In genomic region chr11:98543414-98543813, GRCm38 (mm10) we compare ENCODE assay signal across 30 mouse cellular contexts. TPM values are rescaled to one million over a fixed set of nuclear protein-coding genes. Genes with fewer than 3 reads are reported as not detected.
DNase-seq lines count a peak whose midpoint lies in the region; TF ChIP-seq lines count a peak whose summit lies in the region.
"Had no signal": no experiment of that assay in that cellular context is flagged by ENCODE, and none has a peak within 500 bp of the region (broad histone marks: within the 10 kb centered on the region; RNA-seq: fewer than 3 reads in every experiment).

No protein-coding gene starts in this region.

- TF ChIP-seq CTCF in heart, adult 2 months (IDR thresholded peaks at IDR 0.05) = no peak

- no peak for TF ChIP-seq POLR2A in heart, adult 2 months (IDR thresholded peaks at IDR 0.05; ENCODE audit: insufficient read depth, low read depth, low read length)

- H3K4me1 ChIP-seq in heart, adult 2 months (ENCODE audit: control insufficient read depth, insufficient read depth, low read length) = no peaks in the 10 kb centered on the region

- TF ChIP-seq EP300 in heart, adult 2 months (IDR thresholded peaks at IDR 0.05; ENCODE audit: insufficient read depth, low read depth, low read length) = no peak

- H3K27ac ChIP-seq in heart, adult 2 months = no peak overlapping the region
- H3K27ac ChIP-seq: embryonic facial prominence, embryonic 13.5 days; embryonic facial prominence, embryonic 15.5 days; forebrain, embryonic 10.5 days; forebrain, embryonic 12.5 days had no signal

- 72% methylated on average over 1 of the region's 1 CpGs for WGBS in heart, adult 2 months

- H3K4me3 ChIP-seq in heart, adult 2 months = no peak overlapping the region
- H3K4me3 ChIP-seq: embryonic facial prominence, embryonic 13.5 days; embryonic facial prominence, embryonic 15.5 days; erythroblast, embryonic 14.5 days; forebrain, embryonic 10.5 days; forebrain, embryonic 12.5 days had no signal

- no peak overlapping the region for H3K9ac ChIP-seq in heart, adult 2 months (ENCODE audit: low read depth, low read length)
- H3K9ac ChIP-seq: embryonic facial prominence, embryonic 13.5 days; embryonic facial prominence, embryonic 15.5 days; forebrain, embryonic 12.5 days had no signal

- no peaks in the 10 kb centered on the region for H3K36me3 ChIP-seq in heart, adult 2 months (ENCODE audit: control insufficient read depth, insufficient read depth, low read length)
- H3K36me3 ChIP-seq: embryonic facial prominence, embryonic 13.5 days; embryonic facial prominence, embryonic 15.5 days; forebrain, embryonic 10.5 days; forebrain, embryonic 12.5 days; G1E had no signal

- no peaks in the 10 kb centered on the region for H3K79me2 ChIP-seq in heart, adult 2 months (replicated peaks; ENCODE audit: control insufficient read depth, insufficient read depth, low read length)

- H3K27me3 ChIP-seq in heart, adult 2 months (ENCODE audit: control insufficient read depth, insufficient read depth, low read length) = peaks cover 12% of the 10 kb centered on the region

- intact Hi-C loops in heart, adult 2 months (cut with DNase I) = no loop called here

- DNase-seq in heart, adult 11 months = peak; percentile 54
- no peak for DNase-seq in heart, adult 2 months
- peak; percentile 4 for DNase-seq in testis, postnatal 10 days (ENCODE audit: low spot score)
- no peak for DNase-seq in testis, postnatal 14 days (ENCODE audit: low spot score)
- DNase-seq in adrenal gland, postnatal 4 days (ENCODE audit: low spot score in 2 of 2) = no peak
- DNase-seq: adrenal gland, adult 8-10 months; adrenal gland, postnatal 14 days; adrenal gland, postnatal 36 days; cerebellum, adult 11 months; cerebellum, adult 18-20 months; cerebellum, adult 8-10 months; cerebellum, adult 9-11 months; cerebellum, postnatal 14 days; cerebellum, postnatal 36 days; embryo, embryonic 11 days had no signal

RNA-seq across cellular contexts. Expression of gene Ikzf3, which starts 2.4 kb away (rescaled TPM):
- 1 to 10 TPM in 1 of 2 experiments, under 1 TPM in 1; 0.94 to 1.5 TPM for total RNA-seq in heart, adult 2 months (2021)
- polyA plus RNA-seq in heart, adult 2 months (2012; rRNA removed) = 0.61 and 1.5 TPM in 2 replicates
- total RNA-seq in adrenal gland, postnatal 4 days (2021) = 1 to 10 TPM in 1 of 2 experiments, under 1 TPM in 1; 0.36 to 1.4 TPM
- total RNA-seq: common myeloid progenitor, adult 5-6 weeks had no signal
- polyA plus RNA-seq: C2C12; erythroblast, embryonic 14.5 days; forebrain, embryonic 14.5 days; forebrain, embryonic 16.5 days; Patski had no signal

RNA-seq across cellular contexts. Expression of gene Zpbp2, which starts 7.5 kb away (rescaled TPM):
- total RNA-seq in heart, adult 2 months (2021) = not detected
- polyA plus RNA-seq in heart, adult 2 months (2012; rRNA removed) = 0.23 TPM in 1 of 2 replicates, not detected in the other
- under 1 TPM in 1 of 2 experiments, not detected in 1; 0.45 TPM for total RNA-seq in adrenal gland, postnatal 4 days (2021)
- total RNA-seq: adrenal gland, postnatal 14 days had no signal
- polyA plus RNA-seq: C2C12; embryonic facial prominence, embryonic 13.5 days; forebrain, embryonic 12.5 days; forebrain, embryonic 14.5 days; forebrain, embryonic 16.5 days had no signal

RNA-seq across cellular contexts. Expression of gene Ormdl3, which starts 43.8 kb away (rescaled TPM):
- total RNA-seq in heart, adult 2 months (2021) = 10 to 100 TPM; 40.2 to 40.9 TPM
- polyA plus RNA-seq in heart, adult 2 months (2012; rRNA removed) = 61.2 and 63.8 TPM in 2 replicates
- 10 to 100 TPM; 74.7 to 84.1 TPM for total RNA-seq in adrenal gland, postnatal 4 days (2021)

RNA-seq across cellular contexts. Expression of gene Lrrc3c, which starts 54.7 kb away (rescaled TPM):
- total RNA-seq in heart, adult 2 months (2021) = not detected
- not detected in 2 replicates for polyA plus RNA-seq in heart, adult 2 months (2012; rRNA removed)
- total RNA-seq in adrenal gland, postnatal 4 days (2021) = not detected
- total RNA-seq: adrenal gland, adult 18-20 months; adrenal gland, adult 8-10 months; adrenal gland, postnatal 14 days; adrenal gland, postnatal 36 days; common myeloid progenitor, adult 5-6 weeks; G1E had no signal
- polyA plus RNA-seq: activated CD4-positive, CD25-positive, alpha-beta regulatory T cell, adult 4 months; brain, embryonic 14.5 days; C2C12; embryonic facial prominence, embryonic 11.5 days; embryonic facial prominence, embryonic 13.5 days; embryonic facial prominence, embryonic 15.5 days; erythroblast, embryonic 14.5 days; forebrain, embryonic 10.5 days; forebrain, embryonic 12.5 days; forebrain, embryonic 14.5 days; forebrain, embryonic 16.5 days; G1E; Patski had no signal

Comparison
In these comparisons a context has a peak if more than half of its experiments do, and no peak if none do; other contexts are left out.
1. DNase-seq: peak in heart, adult 11 months (single experiment) and testis, postnatal 10 days (single experiment); none in heart, adult 2 months (0 of 2), testis, postnatal 14 days (single experiment) and adrenal gland, postnatal 4 days (0 of 2).